Mouse (Mus musculus) mouse embryonic stem cell (cell line): ENCODE measurements around the gene Scnn1g.

Experiments used
- in situ Hi-C, 2 experiments: fragments of 300-500 bp; cut with MboI; formaldehyde crosslinking; loops; 1 replicate in 1 of 2; 3 replicates in 1 of 2; pipeline ENCODE4 v1.14.3; 2019 to 2020; ENCODE audit warnings: low sequenced_read_pairs in 2 of 2, low pct_unique_long_range_greater_than_20kb in 1 of 2, mixed read lengths in 1 of 2; ENCODE audit not compliant: unreplicated experiment in 1 of 2

Scnn1g gene

DNA sequence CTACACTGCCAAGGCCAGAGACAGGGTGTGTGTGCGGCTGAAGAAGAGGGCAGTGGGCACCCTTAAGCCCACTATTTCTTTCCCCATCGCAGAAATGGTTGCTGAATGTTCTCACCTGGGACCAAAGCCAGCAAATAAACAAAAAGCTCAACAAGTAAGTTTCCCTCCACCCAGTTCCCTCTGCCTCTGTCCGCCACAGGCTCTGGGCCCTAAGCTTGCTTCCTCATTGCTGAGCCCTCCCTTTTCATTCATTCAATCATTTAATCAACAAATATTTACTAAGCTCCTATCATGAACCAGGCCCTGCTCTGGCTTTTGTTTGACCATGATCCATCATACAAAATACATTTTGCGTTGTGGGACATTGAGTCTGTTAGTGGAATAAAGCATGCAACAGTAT is 29.0 kb downstream of the Scnn1g start:
- in situ Hi-C loops = no loop called here

DNA sequence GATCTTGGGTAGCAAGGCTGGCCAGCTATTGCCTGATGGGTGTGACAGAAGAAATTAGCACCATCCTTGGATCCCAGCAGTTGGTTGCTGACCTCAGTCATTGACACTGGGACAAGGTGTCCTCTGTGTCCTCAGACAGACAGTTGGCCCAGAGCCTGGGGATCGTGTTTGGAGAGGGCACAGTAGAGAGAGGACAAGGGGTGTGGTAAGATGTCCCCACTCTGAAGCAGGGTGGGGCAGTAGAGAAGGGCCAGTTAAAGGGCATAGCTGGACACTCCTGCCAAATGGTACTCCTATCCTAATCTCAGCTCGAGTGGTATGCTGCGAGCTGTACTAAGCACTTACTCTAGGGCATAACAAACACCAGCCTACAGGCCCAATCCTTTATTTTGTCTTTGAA is 33.6 kb downstream of the Scnn1g start:
- in situ Hi-C loops = no loop called here

DNA sequence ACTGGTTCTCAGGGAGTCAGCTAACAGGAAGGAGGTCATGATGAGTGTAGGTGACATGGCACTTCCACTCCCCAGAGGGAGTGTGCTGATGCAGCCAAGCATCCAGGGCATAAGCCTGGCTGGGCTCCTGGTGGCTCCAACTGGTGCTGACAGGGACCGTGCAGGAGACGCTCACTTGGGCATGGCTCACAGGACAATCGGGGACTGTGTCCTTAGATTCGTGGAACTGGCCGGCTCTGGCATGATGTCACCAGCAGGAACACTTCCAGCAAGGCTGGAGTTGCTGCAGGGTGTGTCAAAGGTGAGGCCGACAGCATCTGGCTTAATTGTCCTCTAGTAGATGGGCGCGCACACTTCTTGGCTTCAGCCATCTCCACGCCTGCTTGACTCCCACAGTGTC is 34.7 kb downstream of the Scnn1g start:
- in situ Hi-C loops = no loop called here

DNA sequence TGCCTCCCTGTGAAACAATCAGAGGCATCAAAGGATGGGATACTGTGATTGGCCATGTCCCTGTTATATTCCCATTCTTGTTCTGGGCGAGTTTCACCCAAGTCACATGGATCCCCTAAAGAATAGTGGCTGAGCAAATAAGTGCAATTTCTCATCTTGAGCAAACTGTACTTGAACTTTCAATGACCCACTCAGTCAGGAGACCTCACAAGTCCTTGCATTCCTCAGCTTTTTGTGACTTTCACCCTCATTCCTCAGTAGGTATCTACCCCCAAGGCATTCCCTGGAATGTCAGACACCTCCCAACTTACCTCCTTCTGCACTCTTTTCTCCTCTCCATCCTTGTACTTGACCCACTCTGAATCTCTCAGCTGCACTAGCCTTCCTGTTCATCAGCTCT is 44.3 kb downstream of the Scnn1g start:
- in situ Hi-C loops = no loop called here

DNA sequence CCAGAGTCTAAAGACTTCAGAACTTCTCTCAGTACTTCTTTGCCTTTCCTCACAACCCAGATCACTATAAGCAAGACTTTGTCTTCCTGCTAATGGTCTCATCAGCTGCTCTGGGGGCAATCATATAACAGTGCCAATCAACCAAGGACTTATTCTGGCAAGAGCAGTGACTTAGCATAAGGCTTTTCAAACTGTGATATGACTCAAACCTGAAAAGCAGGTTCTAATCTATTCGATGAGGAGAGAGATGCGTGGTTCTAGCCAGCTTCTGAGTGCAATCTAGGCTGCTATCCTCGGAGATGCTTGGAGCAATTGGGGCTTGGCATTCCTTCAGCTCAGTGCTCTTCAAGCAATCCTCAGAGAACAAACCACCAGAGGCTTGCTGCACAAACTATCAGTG is 44.7 kb downstream of the Scnn1g start:
- in situ Hi-C loops = no loop called here

GRCm38 (mm10) chr7:121779409-121779808 is 45.1 kb downstream of the Scnn1g start:
- in situ Hi-C loops = no loop called here

DNA sequence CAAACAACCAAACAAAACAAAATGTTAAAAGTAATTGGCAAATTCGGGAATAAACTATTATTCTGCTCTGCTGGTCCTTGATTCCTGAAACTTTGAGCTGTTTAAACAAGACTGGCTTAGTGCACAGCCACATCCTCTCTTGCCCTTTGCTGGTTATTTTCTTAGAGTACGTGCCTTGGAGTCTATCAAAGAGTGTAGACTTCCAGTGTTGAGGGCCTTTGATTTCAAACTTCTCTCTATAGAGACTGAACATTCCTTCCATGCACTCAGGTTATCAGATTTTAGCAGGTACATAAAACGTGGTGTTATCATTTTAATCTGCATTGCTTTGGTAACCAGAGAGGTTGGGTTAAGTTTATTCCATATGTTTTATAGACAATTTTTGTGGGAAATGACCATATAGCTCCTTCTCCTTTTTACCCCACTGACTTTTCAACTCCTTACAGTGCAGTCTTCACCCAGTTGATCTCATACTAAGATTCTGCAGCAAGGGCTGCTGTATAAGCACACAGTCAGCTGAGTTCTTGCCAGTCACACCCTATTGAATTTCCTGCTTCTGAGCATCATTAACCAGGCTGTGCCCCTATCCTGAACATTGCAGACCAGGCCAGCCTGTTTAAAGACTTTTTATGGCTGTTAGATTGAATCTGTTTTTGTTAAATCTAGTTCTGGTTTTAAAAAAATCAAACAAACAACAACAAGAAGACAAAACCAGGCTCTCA is 48.1 kb downstream of the Scnn1g start:
- in situ Hi-C loops = no loop called here

DNA sequence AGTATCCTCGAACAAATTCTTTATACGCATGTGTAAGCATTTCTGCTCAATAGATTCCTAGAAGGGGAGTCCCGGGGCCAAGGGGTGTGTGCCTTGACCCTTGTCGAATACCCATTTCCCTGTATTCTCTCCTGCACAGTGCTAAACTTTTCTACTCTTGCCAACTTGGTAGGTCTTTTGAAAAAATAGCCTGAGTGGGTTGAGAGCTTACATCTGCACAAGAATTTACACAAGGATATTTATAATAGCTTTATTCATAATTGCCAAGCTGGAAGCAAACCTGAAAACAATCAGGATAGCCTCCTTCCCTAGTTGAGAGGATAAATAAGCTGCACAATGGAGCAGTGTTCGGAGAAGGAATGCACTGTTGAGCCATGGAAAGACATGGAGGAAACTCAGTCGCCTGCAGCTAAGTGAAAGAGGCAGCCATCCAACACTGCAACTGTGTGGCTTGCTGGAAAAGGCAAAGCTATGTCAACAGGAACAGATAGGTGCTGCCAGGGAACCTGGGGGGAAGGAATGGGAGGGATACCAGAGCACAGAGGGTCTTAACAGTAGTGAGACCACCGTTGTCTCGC is 51.5 kb downstream of the Scnn1g start:
- in situ Hi-C loops = no loop called here

- in situ Hi-C loops = no loop called here
Observed at GRCm38 (mm10) chr7:121797781-121798180, 63.5 kb downstream of the Scnn1g start.

GRCm38 (mm10) chr7:121802471-121802870 is 68.2 kb downstream of the Scnn1g start:
- in situ Hi-C loops = no loop called here

DNA sequence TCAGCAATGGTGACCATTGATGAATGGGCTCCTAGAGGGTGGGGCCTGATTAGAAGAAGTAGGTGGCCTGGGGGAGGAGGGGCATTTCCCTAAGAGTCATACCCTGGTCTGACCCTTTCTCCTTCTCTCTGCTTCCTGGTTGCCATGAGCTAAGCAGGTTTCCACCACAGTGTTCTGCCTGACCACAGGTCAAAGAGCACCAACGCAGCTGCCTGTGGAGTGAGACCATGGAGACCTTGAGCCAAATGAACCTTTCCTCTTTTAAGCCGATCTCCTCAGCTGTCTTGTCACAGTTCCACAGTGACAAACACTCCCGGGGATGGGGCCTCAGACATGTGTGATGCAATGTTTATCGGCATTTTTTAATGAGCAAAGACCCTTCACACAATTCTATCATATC is 68.7 kb downstream of the Scnn1g start:
- in situ Hi-C loops = no loop called here

GRCm38 (mm10) chr7:121805811-121806496 is 71.7 kb downstream of the Scnn1g start:
- in situ Hi-C loops = no loop called here

GRCm38 (mm10) chr7:121807726-121808580 is 73.7 kb downstream of the Scnn1g start:
- in situ Hi-C loops = no loop called here
